Mouse (Mus musculus): ENCODE data around the gene Gm20388. TPM values are rescaled to one million over a fixed set of nuclear protein-coding genes. Genes with fewer than 3 reads are reported as not detected.

Gene Gm20388
- total and polyA plus RNA-seq, 2 experiments from 2014 or later, result 51.3 TPM; not detected in 1

DNA sequence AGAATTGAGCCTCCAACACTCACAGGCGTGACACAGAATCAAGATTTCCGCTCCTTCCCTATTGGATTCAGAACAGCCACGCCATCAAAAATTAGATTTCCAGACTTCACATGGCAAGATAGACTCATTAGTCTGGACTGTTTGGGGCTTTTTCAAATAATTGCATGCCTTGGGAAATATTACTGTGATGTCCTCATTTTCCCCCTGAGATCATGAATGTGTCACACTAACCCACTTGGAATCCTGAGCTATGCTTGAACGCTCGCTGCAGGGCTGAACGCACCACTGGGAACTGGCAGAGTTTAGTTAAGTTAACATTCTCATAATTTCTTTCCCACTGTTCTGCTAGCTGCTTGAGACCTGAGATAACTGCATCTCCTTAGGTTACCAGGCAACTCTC is 1329.0 kb downstream of the Gm20388 start:
- ATAC-seq (no peak), DNase-seq (no peak)
- Histone ChIP-seq H3K36me3 (ENCODE audit: insufficient read depth) (no peaks in the 10 kb centered on the region), H3K4me3 (ENCODE audit: low read depth, low read length) (no peak overlapping the region), H3K27me3 (ENCODE audit: insufficient read depth, low read length) (no peaks in the 10 kb centered on the region), H3K9me3 (ENCODE audit: low read length) (no peaks in the 10 kb centered on the region), H3K9ac (no peak overlapping the region), H3K4me1 (ENCODE audit: insufficient read depth) (peaks cover 3% of the 10 kb centered on the region; the same call in 1 of the 2 replicates), H3K27ac (ENCODE audit: low read depth, low read length) (no peak overlapping the region), H3K4me2 (ENCODE audit: low read depth) (no peak overlapping the region)
- WGBS, result 83% methylated on average over 6 of the region's 6 CpGs
- no peak for TF ChIP-seq CTCF (IDR thresholded peaks at IDR 0.05; ENCODE audit: low read depth)

DNA sequence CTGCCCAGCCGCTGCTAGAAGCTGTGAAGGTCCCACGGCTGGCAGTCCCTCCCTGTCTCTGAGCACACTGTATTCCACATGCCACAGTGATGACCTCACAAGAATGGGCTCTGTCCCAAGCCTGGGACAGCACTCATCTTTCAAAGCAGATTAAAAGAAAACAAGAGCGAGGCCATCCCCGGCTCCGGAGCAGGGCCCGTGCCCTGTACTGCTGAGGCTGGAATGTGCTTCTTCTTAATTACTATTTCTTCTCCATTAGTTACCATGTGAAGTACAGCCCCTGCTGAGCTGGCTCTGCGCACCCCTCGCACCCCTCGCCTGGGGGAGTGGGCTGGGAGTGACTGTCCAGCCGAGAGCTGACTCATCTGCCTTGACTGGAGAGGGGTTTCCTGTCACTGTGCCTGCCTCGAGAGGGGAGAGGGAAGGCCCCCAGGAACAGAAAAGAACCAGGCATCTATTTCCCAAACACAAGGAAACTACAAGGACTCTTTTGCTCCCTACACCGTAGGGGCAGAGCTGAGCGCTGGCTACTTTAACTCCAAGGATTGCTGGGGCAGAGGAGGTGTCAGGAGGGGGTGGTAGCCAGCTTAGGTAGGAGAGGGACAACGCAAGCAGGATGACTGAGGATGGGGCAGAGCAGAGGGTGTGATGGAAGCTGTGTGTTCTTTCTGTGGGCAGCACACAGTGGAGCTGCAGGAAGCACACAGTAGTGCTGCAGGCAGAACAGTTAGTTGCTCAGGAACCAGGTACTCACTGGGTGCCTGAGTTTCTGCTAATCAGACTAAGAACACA is 1331.3 kb downstream of the Gm20388 start:
- Histone ChIP-seq H3K36me3 (ENCODE audit: insufficient read depth) (no peaks in the 10 kb centered on the region), H3K27me3 (ENCODE audit: insufficient read depth, low read length) (no peaks in the 10 kb centered on the region), H3K4me2 (ENCODE audit: low read depth) (no peak overlapping the region), H3K4me3 (ENCODE audit: low read depth, low read length) (no peak overlapping the region), H3K27ac (ENCODE audit: low read depth, low read length) (no peak overlapping the region), H3K9me3 (ENCODE audit: low read length) (no peaks in the 10 kb centered on the region), H3K9ac (no peak overlapping the region), H3K4me1 (ENCODE audit: insufficient read depth) (peaks cover 3% of the 10 kb centered on the region; the same call in 1 of the 2 replicates)
- WGBS, result 8% methylated on average over 14 of the region's 14 CpGs
- DNase-seq, result no peak
- ATAC-seq, result peak; percentile 34; the same call in 1 of the 2 replicates
- no peak for TF ChIP-seq CTCF (IDR thresholded peaks at IDR 0.05; ENCODE audit: low read depth)

DNA sequence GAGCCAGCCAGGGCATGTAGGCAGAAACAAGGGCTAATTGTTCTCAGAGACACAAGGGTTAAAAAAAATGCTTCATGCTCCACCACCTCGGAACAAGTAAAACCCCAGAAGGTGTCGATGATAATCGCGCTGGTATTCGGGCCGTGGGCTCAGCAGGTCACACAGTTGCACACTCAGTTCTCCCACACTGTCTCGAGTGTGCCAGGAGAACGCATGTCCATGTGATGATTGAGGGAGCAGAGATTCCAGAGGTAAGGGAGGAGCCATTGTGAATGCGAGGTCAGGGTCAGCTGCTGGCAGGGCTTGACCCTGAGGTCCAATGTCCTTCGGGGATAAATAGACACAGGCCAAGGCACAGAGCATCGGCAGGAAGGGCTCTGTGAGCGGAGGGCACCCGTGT is 1332.0 kb downstream of the Gm20388 start:
- WGBS, result 13% methylated on average over 13 of the region's 13 CpGs
- H3K36me3 ChIP-seq (ENCODE audit: insufficient read depth), result no peaks in the 10 kb centered on the region
- no peaks in the 10 kb centered on the region for H3K27me3 ChIP-seq (ENCODE audit: insufficient read depth, low read length)
- H3K27ac ChIP-seq (ENCODE audit: low read depth, low read length), result no peak overlapping the region
- H3K4me2 ChIP-seq (ENCODE audit: low read depth), result no peak overlapping the region
- ATAC-seq (no peak), DNase-seq (no peak)
- H3K9me3 ChIP-seq (ENCODE audit: low read length), result no peaks in the 10 kb centered on the region
- H3K4me1 ChIP-seq (ENCODE audit: insufficient read depth), result peaks cover 3% of the 10 kb centered on the region; the same call in 1 of the 2 replicates
- no peak overlapping the region for H3K4me3 ChIP-seq (ENCODE audit: low read depth, low read length)
- H3K9ac ChIP-seq, result no peak overlapping the region
- no peak for TF ChIP-seq CTCF (IDR thresholded peaks at IDR 0.05; ENCODE audit: low read depth)

DNA sequence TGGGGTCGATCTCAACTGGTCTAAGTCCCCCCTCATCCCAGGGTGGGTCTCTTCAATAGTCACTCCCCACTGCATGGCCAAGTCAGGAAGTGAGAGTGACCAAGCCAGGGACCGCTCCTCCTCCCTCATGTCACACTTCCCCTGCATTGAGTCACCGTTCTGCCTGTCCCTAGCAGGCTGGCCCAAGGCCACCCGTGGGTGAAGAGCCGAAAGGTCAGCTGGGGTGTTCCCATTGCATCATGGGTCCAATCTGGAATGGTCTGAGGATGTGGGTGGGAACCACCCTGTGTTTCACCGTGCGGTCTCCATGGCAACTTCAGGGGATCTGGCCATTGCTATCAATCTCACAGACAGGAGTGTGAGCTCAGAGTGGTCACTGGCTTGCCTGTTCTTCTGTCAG is 1338.2 kb downstream of the Gm20388 start:
- Histone ChIP-seq H3K27ac (ENCODE audit: low read depth, low read length) (no peak overlapping the region), H3K4me3 (ENCODE audit: low read depth, low read length) (no peak overlapping the region), H3K4me1 (ENCODE audit: insufficient read depth) (no peaks in the 10 kb centered on the region), H3K36me3 (ENCODE audit: insufficient read depth) (no peaks in the 10 kb centered on the region), H3K4me2 (ENCODE audit: low read depth) (no peak overlapping the region), H3K9me3 (ENCODE audit: low read length) (no peaks in the 10 kb centered on the region), H3K27me3 (ENCODE audit: insufficient read depth, low read length) (no peaks in the 10 kb centered on the region), H3K9ac (no peak overlapping the region)
- 76% methylated on average over 7 of the region's 7 CpGs for WGBS
- ATAC-seq, result no peak
- TF ChIP-seq CTCF (IDR thresholded peaks at IDR 0.05; ENCODE audit: low read depth), result no peak
- DNase-seq, result no peak

DNA sequence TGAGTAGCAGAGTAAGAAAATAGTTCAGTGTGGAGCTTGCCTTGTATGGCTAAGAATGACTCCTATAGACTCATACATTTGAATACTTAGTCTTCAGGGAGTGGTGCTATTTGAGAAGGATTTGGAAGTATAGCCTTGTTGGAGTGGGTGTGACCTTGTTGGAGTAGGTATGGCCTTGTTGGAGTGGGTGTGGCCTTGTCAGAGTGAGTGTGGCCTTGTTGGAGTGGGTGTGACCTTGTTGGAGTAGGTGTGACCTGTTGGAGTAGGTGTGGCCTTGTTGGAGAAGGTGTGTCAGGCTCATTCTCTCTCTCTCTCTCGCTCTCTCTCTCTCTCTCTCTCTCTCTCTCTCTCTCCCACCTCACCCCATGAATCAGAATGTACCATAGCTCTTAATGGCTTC is 1338.8 kb downstream of the Gm20388 start:
- WGBS, result 82% methylated on average over 1 of the region's 1 CpGs
- Histone ChIP-seq H3K36me3 (ENCODE audit: insufficient read depth) (no peaks in the 10 kb centered on the region), H3K4me1 (ENCODE audit: insufficient read depth) (no peaks in the 10 kb centered on the region), H3K4me2 (ENCODE audit: low read depth) (no peak overlapping the region), H3K9me3 (ENCODE audit: low read length) (no peaks in the 10 kb centered on the region), H3K27me3 (ENCODE audit: insufficient read depth, low read length) (no peaks in the 10 kb centered on the region), H3K9ac (no peak overlapping the region), H3K4me3 (ENCODE audit: low read depth, low read length) (no peak overlapping the region), H3K27ac (ENCODE audit: low read depth, low read length) (no peak overlapping the region)
- ATAC-seq (no peak), DNase-seq (no peak)
- no peak for TF ChIP-seq CTCF (IDR thresholded peaks at IDR 0.05; ENCODE audit: low read depth)

DNA sequence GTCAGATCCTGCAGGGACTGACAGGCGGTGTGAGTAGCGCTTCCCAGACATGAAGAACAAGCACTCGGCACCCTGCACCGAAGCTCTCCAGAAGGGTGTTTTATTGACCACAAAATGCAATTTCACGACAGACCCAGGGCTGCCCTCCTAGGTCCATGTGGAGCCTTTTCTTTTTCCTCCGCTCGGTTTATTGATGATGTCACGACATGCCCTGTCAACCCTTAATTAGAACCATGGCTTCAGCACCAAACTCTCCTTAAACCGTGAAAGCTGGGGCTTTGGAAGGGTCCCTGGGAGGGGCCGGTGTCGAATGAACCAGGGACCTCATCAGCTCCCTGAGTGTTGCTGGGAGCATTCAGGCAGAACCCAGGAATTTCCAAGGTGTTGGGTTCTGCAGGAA is 1340.4 kb downstream of the Gm20388 start:
- Histone ChIP-seq H3K9me3 (ENCODE audit: low read length) (no peaks in the 10 kb centered on the region), H3K4me2 (ENCODE audit: low read depth) (no peak overlapping the region), H3K9ac (no peak overlapping the region), H3K27me3 (ENCODE audit: insufficient read depth, low read length) (no peaks in the 10 kb centered on the region), H3K4me3 (ENCODE audit: low read depth, low read length) (no peak overlapping the region), H3K27ac (ENCODE audit: low read depth, low read length) (no peak overlapping the region), H3K36me3 (ENCODE audit: insufficient read depth) (no peaks in the 10 kb centered on the region), H3K4me1 (ENCODE audit: insufficient read depth) (no peaks in the 10 kb centered on the region)
- 61% methylated on average over 11 of the region's 11 CpGs for WGBS
- ATAC-seq (no peak), DNase-seq (no peak)
- no peak for TF ChIP-seq CTCF (IDR thresholded peaks at IDR 0.05; ENCODE audit: low read depth)

DNA sequence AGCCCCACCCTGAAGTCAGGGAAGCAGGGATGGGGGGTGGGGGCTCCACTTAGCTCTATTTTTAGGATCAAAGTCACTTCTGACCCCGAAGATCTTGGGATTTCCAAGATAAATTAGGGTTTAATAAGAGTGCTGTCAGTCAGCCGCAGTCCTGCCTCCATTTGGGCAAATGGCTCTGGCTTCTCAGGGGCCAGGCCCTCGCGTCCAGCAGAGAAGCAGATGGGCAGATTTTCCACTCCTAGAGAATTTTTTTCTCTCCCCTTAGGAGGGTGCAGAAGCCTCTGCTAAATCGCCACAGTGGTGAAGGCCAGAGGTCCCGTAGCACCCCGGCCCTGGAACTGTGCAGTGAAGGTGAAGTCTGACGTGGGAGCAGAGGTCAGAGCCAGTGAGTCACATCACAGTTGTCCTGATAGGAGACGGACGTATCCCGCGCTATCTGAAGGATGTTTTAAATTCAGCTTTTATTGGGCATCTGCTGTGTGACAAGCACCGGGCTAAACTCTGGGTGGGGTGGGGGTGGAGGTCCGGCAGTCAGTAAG is 1345.2 kb downstream of the Gm20388 start:
- DNase-seq, result no peak
- 67% methylated on average over 14 of the region's 14 CpGs for WGBS
- Histone ChIP-seq H3K36me3 (ENCODE audit: insufficient read depth) (no peaks in the 10 kb centered on the region), H3K9ac (no peak overlapping the region), H3K27ac (ENCODE audit: low read depth, low read length) (no peak overlapping the region), H3K27me3 (ENCODE audit: insufficient read depth, low read length) (no peaks in the 10 kb centered on the region), H3K4me3 (ENCODE audit: low read depth, low read length) (no peak overlapping the region), H3K9me3 (ENCODE audit: low read length) (no peaks in the 10 kb centered on the region), H3K4me2 (ENCODE audit: low read depth) (no peak overlapping the region), H3K4me1 (ENCODE audit: insufficient read depth) (no peaks in the 10 kb centered on the region)
- TF ChIP-seq CTCF (IDR thresholded peaks at IDR 0.05; ENCODE audit: low read depth), result no peak
- ATAC-seq, result no peak

Data from forebrain, postnatal 0 days (tissue).